In the genomic region with DNA sequence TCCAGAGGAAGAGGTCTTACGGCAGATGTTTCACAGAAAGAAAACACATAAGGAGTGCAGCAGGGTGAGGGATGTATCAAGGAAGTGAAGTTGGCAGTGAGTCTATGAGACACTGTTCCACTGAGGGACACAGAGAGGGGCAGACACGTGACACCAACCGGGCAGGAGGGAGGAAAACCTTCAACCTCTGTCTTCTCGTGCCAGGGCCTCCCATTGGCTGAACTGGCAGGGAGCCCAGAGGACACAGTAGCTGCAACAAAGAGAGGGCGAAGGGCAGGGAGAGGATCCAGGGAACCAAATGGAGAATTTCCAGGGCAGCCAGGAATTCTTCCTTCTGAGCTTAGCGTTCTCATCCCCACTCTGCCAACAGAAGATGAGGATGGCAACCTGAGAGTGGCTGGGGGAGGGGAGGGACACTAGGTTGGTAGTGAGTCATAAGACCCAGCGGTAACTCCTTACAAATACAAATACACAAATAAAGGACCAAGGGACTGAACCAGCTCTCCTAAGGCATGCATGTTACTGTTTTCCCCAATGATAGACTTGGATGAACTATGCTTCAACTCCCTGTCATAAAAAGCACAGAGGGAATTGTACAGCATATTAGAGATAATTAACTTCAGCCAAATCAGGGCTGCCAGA, we compare ENCODE assay signal across 8 mouse cellular contexts. TPM values are rescaled to one million over a fixed set of nuclear protein-coding genes. Genes with fewer than 3 reads are reported as not detected.
DNase-seq lines count a peak whose midpoint lies in the region; ATAC-seq and TF ChIP-seq lines count a peak whose summit lies in the region.

No protein-coding gene starts in this region.

- no peak for TF ChIP-seq CTCF in layer of hippocampus, adult 2 months (conservative IDR thresholded peaks at IDR 0.05)

- ATAC-seq in forebrain, embryonic 16.5 days: peak; percentile 66

- H3K4me1 ChIP-seq in forebrain, embryonic 16.5 days (replicated peaks; ENCODE audit: control insufficient read depth, insufficient read depth, low read length): peaks cover 14% of the 10 kb centered on the region

- H3K36me3 ChIP-seq in forebrain, embryonic 16.5 days (ENCODE audit: control insufficient read depth, insufficient read depth): no peaks in the 10 kb centered on the region

- intact Hi-C loops in heart, postnatal 36 days (cut with DNase I): no loop called here

- peak overlapping the region; percentile 30; the same call in 1 of the 2 replicates for H3K27ac ChIP-seq in forebrain, embryonic 16.5 days (ENCODE audit: low read length)
- peak overlapping the region; percentile 69 for H3K27ac ChIP-seq in layer of hippocampus, adult 2 months

- no peaks in the 10 kb centered on the region for H3K9me3 ChIP-seq in forebrain, embryonic 16.5 days (ENCODE audit: control insufficient read depth, low read length)

- H3K4me3 ChIP-seq in forebrain, embryonic 16.5 days (replicated peaks; ENCODE audit: low read length): no peak overlapping the region
- H3K4me3 ChIP-seq in layer of hippocampus, adult 2 months: no peak overlapping the region

- peak; percentile 42 for DNase-seq in 3134 (ENCODE audit: extremely low read depth, insufficient read length, low spot score)
- peak; percentile 92 for DNase-seq in adrenal gland, postnatal 36 days
- DNase-seq in heart, postnatal 36 days: peak; percentile 65 to 72
- peak; percentile 71 to 79 for DNase-seq in layer of hippocampus, adult 2 months (ENCODE audit: low spot score in 2 of 2)
- DNase-seq in lung, postnatal 14 days: peak; percentile 69
- peak; percentile 53 for DNase-seq in skeletal muscle tissue, adult 2 months (ENCODE audit: low read depth, low spot score)
- no peak for DNase-seq in thymus, postnatal 10 days (ENCODE audit: low spot score in 2 of 2)

- H3K9ac ChIP-seq in forebrain, embryonic 16.5 days (replicated peaks; ENCODE audit: low read depth, low read length): no peak overlapping the region

- whole genome bisulfite sequencing in forebrain, embryonic 16.5 days: 25% methylated on average over 7 of the region's 7 CpGs

- H3K27me3 ChIP-seq in forebrain, embryonic 16.5 days (replicated peaks; ENCODE audit: control insufficient read depth, insufficient read depth, low read length): no peaks in the 10 kb centered on the region

- no peak overlapping the region for H3K4me2 ChIP-seq in forebrain, embryonic 16.5 days (ENCODE audit: low read length)

RNA-seq across cellular contexts. Expression of a gene that starts 33.4 kb away (rescaled TPM):
- 100 to 1,000 TPM; 136 to 373 TPM for total RNA-seq in adrenal gland, postnatal 36 days (2021)
- 20.8 and 21.3 TPM in 2 replicates for polyA plus RNA-seq in forebrain, embryonic 16.5 days (2015; fragmentation: Nextera tagmentation; extraction: Ambion mirVana)
- 100 to 1,000 TPM in 1 of 2 experiments, 10 to 100 TPM in 1; 86.7 to 102 TPM for total RNA-seq in heart, postnatal 36 days (2021)
- total RNA-seq in layer of hippocampus, adult 2 months (2021): 100 to 1,000 TPM; 153 to 156 TPM

Comparison
In these comparisons a context has a peak if more than half of its experiments do, and no peak if none do; other contexts are left out.
1. DNase-seq: peak in 3134 (single experiment), adrenal gland, postnatal 36 days (2 of 2), heart, postnatal 36 days (2 of 2), layer of hippocampus, adult 2 months (2 of 2), lung, postnatal 14 days (single experiment) and skeletal muscle tissue, adult 2 months (single experiment); none in thymus, postnatal 10 days (0 of 2).